Mouse (Mus musculus) hindbrain, embryonic 10.5 days (tissue): ENCODE results near the gene Mrap. TPM values are rescaled to one million over a fixed set of nuclear protein-coding genes. Genes with fewer than 3 reads are reported as not detected.

ENCODE experiments used
- DNase-seq: peaks from one replicate; pipeline ENCODE4 v3.0.0-alpha.2; 2017; ENCODE audit warnings: low spot score
- H3K27ac ChIP-seq: fragments of 300-500 bp; sonication (generic); 2 replicates; pipeline ENCODE4 v1.5.1; 2016; ENCODE audit warnings: mild to moderate bottlenecking, moderate library complexity
- H3K27me3 ChIP-seq: fragments of 300-500 bp; sonication (generic); 2 replicates; pipeline ENCODE4 v1.6.1; 2016; ENCODE audit warnings: mild to moderate bottlenecking; ENCODE audit not compliant: poor library complexity, insufficient read depth, severe bottlenecking
- H3K36me3 ChIP-seq: fragments of 300-500 bp; sonication (generic); 2 replicates; pipeline ENCODE4 v1.6.1; 2016; ENCODE audit warnings: mild to moderate bottlenecking, moderate library complexity
- H3K4me1 ChIP-seq: fragments of 300-500 bp; sonication (generic); replicated peaks from 2 replicates; pipeline ENCODE4 v1.6.1; 2016; ENCODE audit warnings: mild to moderate bottlenecking
- H3K4me3 ChIP-seq: fragments of 300-500 bp; sonication (generic); 2 replicates; pipeline ENCODE4 v1.5.1; 2016; ENCODE audit warnings: mild to moderate bottlenecking, moderate library complexity
- H3K9me3 ChIP-seq: fragments of 300-500 bp; sonication (generic); 2 replicates; pipeline ENCODE4 v1.6.1; 2016; ENCODE audit warnings: mild to moderate bottlenecking, moderate library complexity
- WGBS: fragments of 180-500 bp; shearing (Covaris S2); methylation state at CpG from one replicate; pipeline ENCODE4 v1.1.7; 2016; 5-methylcytosine and 5-hydroxymethylcytosine counted together
- polyA plus RNA-seq: library from polyadenylated mRNA; unstranded; fragments of >200 nt; fragmentation: Nextera tagmentation; extraction: Ambion mirVana; gene quantifications from 2 replicates; pipeline ENCODE4 v1.2.1, GENCODE M21; 2016

Mrap gene
- polyA plus RNA-seq, 1 experiment from 2014 or later = 1.9 TPM

DNA sequence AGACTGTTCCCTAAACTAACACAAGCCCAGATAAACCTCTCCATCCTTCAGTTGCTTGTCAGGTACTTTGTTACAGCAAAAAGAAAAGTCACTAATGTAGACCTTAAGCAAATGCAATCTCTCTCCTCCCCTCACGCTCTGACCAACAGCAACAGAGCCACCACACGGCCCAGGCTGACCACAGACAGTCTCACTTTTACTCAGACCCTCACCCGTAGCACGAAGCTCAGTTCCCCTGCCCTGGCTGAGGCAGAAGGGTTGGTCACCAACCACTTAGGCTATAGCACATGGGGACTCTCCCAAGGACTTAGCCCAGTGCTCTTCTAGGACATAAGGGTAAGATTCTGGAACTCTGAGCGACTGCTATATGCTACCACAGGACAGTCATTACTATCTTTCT, 60.8 kb downstream of the Mrap start:
- WGBS = 94% methylated on average over 5 of the region's 5 CpGs
- Histone ChIP-seq H3K36me3 (peaks cover 90% of the 10 kb centered on the region), H3K9me3 (no peaks in the 10 kb centered on the region), H3K27ac (no peak overlapping the region), H3K4me3 (no peak overlapping the region), H3K4me1 (no peaks in the 10 kb centered on the region), H3K27me3 (no peaks in the 10 kb centered on the region)
- DNase-seq = no peak

Other genes starting within 250 kb of the Mrap start
- gene Mis18a, start 10.8 kb upstream of the Mrap start, polyA plus RNA-seq = 81.0 and 96.2 TPM in 2 replicates
- 10.2 and 10.8 TPM in 2 replicates for gene Urb1, start 72.2 kb downstream of the Mrap start, polyA plus RNA-seq
- 0.75 and 1.0 TPM in 2 replicates for gene Eva1c, start 88.5 kb downstream of the Mrap start, polyA plus RNA-seq
- gene Cfap298, start 196.9 kb downstream of the Mrap start, polyA plus RNA-seq = 62.4 and 69.3 TPM in 2 replicates